Mouse (Mus musculus) kidney, adult 11 months (tissue): ENCODE data around the gene Zswim4.

Source experiments
- DNase-seq: peaks from one replicate; pipeline ENCODE4 v3.0.0; 2022

Gene Zswim4

DNA sequence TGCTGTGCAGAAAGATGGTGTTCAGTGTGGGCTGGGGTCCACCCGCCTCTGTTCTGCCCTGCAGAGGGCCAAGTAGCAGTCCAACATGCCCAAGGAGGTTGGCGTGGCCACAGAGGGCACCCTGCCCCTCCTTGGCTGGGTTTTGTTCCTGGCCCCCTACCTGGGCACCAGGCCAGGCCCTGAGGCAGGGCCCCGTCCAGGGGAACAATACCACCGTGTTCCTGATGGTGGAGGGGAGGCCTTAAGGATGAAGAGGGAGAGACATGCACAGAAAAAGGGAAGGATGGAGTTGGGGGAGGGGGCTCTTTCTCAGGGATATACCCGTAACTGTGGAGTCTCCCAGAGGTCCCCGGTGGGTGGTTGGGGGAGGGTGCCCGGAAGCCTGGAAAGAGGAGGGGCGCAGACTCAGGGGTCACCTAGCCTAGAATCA, 36.7 kb downstream of the Zswim4 start:
- DNase-seq = peak; percentile 47

DNA sequence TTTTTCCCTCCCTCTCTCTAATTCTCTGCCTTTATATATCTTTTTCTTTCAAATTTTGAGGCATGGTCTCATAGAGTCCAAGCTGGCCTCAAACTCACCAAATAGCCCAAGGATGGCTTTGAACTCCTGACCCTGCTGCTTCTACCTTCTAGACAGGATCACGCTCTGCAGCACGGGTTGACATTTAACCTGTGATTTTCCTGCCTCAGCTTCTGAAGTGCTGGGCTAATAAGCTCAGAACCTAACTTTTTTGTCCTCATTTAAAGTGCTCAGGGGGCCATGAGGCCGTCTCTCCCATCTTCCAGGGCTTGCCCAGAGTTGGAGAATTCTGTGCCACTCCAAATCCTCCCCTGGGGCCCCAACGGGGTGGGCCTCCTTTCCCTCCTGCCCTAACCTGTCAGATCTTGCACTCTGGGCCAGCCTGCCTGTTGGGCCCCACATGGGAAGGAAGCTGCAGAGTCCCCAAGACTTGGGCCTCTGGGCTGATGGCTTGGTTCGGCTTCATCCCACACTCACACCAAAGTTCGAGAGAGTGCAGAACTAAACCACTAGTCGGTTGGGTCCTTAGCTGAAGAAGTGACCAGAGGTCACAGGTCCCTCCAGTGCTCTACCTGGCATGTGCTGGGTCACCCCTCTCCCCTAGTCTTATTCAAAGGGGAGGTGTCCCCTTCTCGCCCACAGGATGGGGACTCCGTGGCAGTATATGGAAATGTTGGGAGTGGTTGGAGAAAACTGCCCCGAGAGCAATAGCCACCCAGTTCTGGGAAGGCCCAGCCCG, 37.3 kb downstream of the Zswim4 start:
- DNase-seq = no peak

DNA sequence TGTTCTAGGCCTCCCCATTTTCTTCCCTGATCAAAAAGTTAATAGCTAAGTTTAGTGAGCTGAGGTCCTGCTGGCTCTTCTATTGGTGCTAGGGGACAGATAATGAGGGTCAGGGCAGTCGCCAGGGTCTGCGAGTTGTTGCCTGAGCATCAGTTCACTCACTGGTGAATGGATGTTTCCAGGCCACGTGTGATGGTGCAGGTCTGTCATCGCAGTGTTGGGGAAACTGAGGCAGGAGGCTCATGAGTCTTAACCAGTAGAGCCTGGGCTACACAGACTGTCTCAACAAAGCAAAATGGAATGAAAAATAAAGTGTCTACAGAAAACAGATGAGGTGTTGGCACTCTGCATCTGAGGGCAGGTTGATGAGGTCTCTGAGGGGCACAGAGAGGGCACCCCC, 38.0 kb downstream of the Zswim4 start:
- no peak for DNase-seq

DNA sequence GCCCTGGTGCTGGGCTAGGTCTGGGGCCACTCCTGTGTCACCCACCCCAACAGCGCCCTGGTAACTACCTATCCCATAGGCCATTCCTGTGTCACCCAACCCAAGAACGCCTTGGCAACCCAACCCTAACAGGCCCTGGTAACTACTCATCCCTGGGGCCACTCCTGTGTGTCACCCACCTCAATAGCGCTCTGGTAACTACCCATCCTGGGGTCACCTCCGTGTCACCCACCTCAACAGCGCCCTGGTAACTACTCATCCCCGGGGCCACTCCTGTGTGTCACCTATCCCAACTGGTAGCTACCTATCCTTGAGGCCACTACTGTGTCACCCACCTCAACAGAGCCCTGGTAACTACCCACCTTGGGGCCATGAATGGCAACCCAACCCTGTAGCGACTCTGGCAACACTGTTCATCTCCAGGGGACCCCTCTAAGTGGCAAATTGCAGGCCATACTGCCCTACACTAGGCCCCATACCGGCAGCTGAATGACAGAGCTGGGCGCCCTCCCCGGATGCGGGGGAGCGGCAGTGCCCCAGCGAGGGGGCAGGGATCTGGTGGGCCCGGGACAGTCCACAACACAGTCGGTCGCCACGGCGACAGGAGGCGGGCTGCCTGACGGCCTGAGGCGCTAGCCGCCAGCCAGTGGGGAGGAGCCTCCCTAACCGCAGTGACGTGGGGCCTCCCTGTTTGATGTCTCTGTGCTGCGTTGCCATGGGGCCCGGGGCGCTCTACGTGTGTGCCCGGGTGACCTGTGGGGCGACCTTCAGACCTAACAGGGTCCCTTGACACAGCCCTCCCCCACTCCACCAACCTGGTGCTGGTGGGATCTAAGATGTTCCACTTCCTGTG, 38.7 kb downstream of the Zswim4 start:
- DNase-seq = peak; percentile 86

DNA sequence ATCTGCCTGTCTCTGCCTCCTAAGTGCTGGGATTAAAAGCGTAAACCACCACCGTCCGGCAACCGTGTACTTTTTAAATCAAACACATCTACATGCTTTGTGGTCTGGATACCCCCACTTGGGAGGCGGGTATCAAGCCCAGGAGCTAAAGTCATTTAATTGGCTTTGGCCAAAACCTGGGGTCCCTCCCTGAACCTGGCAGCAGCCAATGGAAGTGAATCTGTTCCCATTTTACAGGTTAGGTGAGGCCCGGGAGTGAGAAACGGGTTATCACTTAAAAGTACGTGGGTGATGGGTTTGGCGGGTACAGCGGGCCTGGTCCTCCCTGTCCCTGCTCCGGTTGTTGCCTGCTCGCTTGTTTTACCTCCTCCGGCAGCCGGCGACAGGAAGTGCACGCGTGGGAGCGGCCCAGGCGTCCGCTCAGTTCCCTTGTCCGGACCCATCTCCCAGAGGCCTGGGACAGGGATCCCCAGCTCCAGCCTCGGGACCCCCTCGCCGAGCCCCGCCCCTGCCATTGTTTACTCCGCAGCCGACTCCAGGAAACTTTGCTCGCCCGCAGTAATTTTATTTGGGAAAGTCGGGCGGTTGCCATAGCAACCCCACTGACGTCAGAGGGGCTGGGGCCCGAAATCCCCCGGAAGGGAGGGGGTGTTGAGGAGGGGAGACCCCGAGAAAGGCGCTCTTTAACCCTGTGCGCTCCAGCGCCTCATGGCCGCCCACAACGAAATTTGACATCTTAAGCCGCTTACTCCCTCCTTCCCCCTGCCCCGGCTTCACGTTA, 39.5 kb downstream of the Zswim4 start:
- peak; percentile 84 for DNase-seq

DNA sequence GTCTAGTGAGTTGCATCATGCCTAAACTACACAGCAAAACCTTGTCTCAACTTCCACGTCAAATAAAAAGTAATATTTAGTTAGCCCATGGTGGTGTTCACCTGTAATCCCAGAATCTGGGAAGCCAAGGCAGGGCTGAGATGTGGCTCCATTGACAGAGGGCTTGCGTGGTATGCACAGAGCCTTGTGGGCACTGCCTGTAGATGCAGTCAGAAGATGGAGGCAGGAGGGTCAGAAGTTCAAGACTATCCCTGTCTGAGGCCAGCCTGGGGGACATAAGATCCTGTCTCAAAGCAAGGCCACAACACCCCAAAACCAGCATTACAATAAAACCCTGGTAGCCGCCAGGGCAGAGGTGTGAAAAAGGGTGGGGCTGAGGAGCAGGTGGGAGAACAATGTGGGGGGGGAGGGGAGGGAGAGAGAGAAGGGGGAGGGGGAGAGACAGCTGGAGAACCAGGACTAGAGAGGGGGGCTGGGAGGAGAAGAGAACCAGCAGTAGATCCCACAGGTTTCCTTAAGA, 42.6 kb downstream of the Zswim4 start:
- DNase-seq = no peak

DNA sequence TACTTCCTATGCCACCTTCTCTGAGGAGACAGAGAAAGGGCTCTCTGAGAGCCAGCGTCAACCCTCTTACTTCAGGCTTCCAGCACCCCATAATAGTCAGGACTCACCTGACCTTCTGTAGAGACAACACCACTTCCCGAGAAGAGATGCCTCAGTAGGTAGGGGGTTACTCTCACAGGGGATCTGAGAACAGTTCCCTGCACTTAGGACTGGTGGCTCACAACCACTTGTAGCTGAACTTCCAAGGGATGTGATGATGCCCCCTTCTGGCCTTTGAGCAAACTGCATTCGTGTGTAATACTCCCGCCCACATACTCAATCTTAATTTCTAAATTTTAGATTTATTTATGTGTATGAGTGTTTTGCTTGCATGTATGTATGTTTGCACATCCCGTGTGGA, 43.3 kb downstream of the Zswim4 start:
- no peak for DNase-seq

DNA sequence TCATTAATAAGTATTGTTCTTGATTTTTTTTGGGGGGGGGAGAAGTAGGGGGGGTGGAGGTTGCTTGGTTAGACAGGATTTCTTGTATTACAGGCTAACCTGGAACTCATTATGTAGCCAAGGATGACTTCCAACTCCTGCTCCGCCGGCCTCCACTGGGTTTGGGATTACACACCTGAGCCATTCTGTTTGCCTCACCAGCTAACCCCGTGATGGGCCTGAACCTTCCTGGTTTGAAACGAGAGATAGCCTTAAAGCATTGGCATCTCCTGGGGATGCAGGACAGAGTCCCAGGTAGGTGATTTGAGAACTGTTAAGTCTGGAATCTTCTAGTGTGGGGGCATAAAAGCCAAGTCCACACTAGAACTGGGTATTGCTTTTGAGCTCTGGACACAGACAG, 43.7 kb downstream of the Zswim4 start:
- no peak for DNase-seq

DNA sequence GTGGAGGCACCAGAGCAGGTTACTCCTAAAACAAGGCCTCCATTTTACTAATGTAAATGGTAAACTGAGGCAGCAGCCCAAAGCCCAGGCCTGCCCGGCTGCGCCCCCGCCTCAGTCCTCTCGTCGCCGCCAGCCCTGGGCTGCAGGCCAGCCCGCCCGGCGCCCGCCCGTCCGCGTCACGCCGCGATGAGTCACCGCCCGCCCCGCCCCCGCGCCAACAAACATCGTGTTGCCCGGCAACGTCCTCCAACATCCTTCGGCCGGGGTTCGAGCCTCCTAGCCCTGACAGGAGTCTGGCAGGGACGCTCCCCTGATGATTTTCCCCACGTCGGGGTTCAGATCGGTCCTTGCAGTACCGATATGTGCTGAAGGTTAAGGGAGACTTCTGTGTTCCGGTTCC, 44.3 kb downstream of the Zswim4 start:
- peak; percentile 34 for DNase-seq

DNA sequence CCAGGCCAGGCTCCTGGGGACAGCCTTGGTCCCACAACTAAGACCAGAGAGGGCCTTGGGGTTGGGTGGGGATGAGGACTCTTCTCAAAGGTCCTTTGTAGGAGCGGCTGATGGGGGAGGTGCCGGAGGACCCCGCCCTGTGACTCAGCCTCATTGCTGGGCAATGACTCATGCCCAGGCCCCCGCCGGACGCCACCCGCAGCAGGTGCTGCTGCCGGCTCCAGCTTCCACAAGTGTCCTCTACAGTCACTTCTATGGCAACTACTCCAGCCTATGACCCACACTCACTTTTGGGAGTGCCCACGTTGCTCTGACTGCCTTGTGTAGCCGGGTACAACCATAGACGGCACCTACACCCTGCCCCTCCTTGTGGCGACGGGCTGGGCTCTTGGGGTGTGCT, 44.8 kb downstream of the Zswim4 start:
- DNase-seq = peak; percentile 58

DNA sequence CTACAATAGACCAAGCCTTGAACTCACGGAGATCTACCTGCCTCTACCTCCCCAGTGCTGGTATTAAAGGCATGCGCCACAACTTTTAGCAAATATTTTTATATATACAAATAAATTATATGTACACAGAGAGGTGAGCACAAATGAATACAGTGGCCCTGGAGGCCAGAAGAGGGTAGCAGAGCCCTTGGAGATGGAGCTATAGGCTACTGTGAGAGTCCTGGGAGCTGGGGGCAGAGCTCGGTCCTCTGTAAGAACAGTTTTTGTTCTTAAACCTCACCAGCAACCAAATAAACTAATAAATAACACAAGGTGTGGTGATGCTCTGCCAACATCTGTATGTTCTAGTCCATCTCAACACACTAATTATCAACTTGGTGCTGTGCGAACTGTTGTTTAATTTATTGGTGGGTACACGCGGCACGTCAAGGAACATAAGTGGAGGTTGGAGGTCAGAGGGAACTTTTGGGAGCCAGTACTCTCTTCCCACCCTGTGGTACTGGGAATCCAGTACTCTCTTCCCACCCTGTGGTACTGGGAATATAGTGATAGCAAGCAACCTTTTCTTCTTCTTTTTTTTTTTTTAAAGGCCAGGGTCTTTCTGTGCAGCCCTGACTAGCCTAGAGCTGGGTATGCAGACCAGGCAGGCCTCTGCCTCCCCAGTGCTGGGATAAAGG, 46.5 kb downstream of the Zswim4 start:
- no peak for DNase-seq

DNA sequence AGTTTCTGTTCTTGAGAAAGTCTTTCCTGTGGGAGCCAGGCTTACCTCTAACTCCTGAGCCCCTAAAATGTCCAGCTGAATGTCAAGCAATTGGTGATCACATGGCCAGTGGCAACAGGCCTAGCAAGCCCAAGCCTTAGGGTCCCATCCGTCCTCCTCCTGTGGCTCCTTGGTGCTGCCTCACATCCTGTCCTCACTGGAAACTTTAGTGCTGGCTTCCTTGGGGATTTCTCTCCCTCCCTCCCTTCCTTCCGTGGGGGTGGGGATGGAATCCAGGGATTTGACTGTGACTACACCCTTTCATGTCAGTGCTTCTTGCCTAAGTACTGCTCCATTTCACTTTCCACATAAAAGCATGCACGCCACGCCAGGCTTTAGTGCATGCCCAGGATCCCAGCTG, 47.3 kb downstream of the Zswim4 start:
- peak; percentile 76 for DNase-seq

DNA sequence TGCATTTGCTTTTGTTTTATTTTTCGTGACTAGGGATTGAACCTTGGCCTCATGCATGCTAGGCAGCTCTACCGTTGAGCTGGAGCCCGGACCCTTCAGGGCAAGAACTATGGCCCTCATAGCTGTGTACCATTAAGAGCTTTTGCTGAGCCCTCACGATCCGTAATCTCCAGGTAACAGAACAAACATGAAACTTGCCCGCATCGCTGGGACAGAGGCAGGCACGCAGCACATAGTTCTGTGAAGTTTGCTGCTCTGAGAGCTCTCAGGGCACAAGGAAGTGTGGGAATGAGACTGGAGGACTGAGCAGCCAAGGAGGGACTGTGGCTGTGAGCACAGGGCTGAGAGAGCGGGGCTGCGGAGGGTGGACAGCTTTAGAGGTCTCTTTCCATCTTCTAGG, 48.2 kb downstream of the Zswim4 start:
- DNase-seq = no peak

DNA sequence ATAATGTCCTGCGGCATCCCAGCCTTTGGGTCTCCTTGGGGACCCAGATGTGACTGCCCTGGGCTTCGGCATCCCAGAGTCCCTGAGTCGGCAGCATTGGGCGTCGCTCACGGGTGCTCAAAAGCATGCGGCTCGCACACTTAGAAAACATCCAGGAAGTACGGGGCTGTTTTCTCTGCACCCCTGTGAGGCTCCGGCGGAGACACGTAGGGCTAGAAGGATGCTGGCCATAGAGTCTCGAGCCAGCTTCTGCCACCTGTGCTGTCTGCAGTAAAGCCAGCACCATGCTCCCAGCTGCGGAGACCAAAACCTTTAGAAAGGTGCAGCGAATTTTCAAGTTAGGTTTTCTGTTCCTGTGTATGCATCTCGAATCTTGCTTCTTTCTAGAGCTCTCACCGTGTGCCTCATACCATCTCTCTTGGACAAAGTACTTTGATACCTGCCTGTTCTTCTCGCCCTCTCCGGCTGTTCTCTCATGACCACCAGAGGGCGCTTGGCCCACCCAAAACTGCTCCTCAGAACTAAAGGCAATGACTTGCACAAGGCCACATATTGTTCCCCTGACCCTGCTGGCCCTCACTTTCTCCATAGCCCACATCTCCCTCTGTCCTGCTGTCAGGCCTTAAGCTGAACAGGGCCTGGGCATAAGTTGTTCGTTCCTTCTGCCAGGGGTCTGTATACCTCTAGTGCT, 49.6 kb downstream of the Zswim4 start:
- peak; percentile 53 for DNase-seq

DNA sequence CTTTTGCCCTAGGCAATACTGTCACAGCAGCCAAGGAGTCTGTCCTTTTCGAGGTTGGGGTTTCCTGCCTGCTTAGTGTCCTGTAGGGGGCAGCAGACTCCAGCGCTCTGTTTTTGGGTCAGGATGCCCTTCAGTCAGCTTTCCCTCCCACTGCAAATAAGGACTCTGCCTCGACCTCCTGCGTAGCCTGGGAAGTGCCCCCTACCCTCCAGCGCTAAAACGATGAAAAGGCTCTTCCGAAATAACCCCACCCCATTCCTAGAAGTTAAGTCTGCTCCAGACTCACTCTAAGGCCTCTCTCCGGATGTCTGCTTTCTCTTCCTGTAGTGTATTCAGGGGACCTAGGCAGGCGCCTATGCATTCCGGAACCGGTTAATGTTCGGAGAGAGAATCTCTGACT, 50.3 kb downstream of the Zswim4 start:
- peak; percentile 68 for DNase-seq

DNA sequence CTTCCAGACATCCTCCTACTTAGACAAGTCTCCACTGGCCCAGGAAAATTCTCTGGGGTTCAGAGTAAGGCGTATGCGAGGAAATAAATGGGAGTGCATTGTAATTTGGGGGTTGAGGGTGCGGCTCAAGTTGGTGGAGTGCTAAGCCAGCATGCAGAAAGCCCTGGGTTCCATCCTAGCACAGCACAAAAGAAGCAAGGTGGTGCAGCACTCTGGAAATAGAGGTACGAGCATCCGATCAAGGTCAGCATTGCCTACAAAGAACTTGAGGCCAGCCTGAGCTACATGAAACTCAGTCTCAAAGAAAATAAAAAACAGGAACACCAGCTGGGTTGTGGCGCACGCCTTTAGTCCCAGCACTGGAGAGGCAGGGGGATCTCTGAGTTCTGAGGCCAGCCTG, 51.7 kb downstream of the Zswim4 start, which contains the start of gene Nanos3:
Nanos3 (minus strand) TSS at position 101 of the 400 bp plus-strand sequence.
- no peak for DNase-seq

DNA sequence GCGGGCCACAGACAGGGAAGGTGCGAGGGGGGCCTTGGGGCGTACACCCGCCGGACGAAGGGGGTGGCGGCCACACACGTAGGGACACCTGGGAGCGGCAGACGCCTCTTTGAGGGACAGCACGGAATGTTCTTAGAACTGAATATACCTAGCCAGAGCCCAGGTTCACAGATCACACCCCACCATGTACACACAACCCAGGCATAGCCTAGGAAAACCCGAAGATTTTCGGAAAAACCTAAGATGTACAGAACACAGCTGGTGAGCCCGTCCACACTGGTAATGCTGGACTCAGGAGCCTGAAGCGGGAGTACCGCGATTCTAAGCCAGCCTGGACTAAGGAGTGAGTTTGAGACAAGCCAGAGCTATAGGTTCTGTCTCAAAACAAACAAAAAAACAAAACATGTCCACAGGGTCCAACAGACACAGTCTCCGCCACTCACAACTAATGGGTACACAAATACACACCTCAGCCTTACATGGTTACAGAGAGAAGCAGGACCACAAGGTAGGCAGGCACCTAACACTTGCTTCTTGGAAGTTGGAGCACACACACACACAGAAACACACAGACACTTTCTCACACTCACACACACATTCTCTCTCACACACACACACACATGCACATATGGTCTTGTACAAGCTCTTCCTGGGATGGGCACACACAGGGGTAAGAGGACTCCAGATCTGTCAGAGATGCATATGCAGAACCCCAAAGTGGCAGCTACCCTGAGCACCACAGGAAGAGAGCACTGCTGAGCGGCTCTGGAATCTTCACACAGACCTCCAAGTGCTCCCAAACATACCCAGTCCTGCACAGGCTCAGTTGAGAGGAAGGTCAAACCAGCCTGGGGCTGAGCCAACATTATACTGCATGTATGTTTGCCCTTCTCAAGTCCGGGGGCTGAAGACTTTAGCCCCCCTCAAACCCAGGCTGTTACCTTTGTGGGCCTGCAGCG, 52.5 kb downstream of the Zswim4 start:
- no peak for DNase-seq

DNA sequence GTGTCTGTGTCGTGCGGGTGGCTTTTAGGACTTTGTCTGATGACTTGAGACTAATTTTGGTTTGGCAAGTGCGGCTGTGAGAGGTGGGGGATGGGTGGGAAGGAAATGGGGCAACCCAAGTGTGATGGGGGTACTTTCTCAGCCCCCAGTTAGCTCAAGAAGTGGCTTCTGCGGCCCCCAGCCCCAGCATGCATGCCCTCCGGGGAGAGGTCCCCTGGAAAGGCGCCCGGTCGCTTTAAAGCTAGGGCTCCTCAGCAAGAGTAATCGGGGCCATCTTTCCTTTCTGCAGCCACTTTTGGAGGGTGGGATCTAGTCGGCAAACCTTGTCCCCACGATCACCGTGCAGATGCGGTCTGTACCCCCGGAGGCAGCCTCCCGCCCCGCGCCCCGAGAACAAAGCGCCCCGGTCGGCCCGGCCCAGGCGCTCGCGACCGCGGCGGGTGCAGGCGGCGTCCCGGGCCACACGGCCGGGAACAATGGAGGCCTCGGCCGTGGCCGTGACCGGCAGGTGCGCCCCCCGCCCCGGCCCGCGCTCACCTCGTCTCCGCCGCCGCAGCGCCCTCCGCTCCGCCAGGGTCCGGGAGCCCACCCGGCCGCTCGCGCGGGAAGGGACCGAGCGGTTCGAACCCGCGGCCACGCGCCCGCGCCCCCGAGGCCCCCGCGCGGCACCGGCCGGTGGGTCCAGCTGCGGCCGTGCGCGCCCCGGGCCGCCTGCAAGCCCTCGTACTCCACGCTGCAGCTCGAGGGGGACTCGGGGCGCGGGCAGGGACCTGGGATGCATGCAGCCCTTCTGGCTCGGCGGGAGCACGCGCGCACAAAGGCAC, 53.4 kb downstream of the Zswim4 start:
- DNase-seq = no peak

DNA sequence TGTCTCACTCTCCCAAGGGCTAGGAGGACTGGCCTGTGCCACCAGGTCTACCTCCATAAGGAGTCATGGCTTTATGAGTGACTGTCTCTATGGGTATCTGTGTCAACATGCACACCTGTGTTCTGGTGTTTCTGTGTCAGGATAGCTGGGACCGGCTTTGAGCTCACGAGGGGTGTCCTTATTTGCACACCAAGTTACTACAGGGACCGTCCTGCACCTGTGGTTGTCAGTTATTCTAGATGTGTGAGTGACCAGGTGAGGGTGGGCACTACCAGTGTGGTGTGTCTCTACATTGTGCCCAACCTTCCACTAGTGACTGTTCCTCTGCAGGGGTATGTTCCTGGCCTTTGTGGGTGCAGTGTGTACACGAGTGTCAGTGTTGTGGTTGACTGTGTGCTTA, 54.0 kb downstream of the Zswim4 start:
- no peak for DNase-seq
